In the genomic region with DNA sequence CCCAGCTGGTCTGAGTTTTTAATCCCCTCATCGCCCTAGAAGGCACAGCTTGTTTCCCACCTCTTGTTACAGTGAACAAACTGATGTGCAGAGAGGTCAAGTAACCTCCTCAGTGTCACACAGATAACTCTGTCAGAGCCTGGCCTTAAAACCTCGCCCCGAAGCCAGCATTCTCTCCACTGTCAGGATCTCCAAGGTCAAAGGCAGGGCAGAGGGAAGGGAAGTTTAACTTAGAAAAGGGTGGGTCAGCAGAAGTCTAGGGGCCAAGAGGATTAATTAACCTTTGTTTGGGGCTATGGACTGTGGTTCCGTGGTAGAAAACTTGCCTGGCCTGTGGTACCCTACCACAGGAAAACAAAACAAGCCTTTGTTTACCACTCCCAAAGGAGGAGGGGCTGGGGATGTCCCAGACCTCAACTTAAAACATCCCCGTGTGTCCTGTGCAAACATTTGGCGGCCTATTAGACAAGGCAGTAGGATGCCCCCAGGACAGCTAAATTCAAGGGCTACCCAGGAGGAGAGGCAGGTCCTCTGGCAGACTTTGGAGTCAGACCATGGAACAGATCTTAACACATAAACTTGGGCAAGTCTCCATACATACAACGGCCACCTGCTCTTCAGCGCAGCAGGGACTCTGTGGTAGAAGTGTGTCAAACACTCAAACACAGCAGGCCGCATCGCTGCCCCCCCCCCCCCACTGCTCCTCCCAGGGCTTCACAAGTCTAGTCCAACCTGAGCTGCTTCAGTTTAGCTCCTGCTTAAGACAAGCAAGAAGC, we compare ENCODE assay signal across 10 mouse cellular contexts. TPM values are rescaled to one million over a fixed set of nuclear protein-coding genes. Genes with fewer than 3 reads are reported as not detected.
DNase-seq lines count a peak whose midpoint lies in the region; ATAC-seq lines count a peak whose summit lies in the region.
"Had no signal": no experiment of that assay in that cellular context is flagged by ENCODE, and none has a peak within 500 bp of the region (broad histone marks: within the 10 kb centered on the region; RNA-seq: fewer than 3 reads in every experiment).

No protein-coding gene starts in this region.

- no peak overlapping the region for H3K4me2 ChIP-seq in heart, embryonic 12.5 days
- H3K4me2 ChIP-seq: heart, embryonic 15.5 days had no signal

- H3K4me1 ChIP-seq in heart, embryonic 12.5 days (replicated peaks) = peaks cover 54% of the 10 kb centered on the region
- H3K4me1 ChIP-seq in limb, embryonic 10.5 days = peaks cover 62% of the 10 kb centered on the region

- intact Hi-C loops in heart, postnatal 25 days (cut with DNase I) = no loop called here
- intact Hi-C loops in gastrocnemius, postnatal 36 days (cut with DNase I) = no loop called here

- H3K27me3 ChIP-seq in heart, embryonic 12.5 days (replicated peaks) = no peaks in the 10 kb centered on the region
- H3K27me3 ChIP-seq in limb, embryonic 10.5 days (ENCODE audit: low read depth, poor library complexity, severe bottlenecking) = no peaks in the 10 kb centered on the region
- H3K27me3 ChIP-seq: heart, embryonic 15.5 days had no signal

- no peak for ATAC-seq in heart, embryonic 12.5 days (ENCODE audit: insufficient number of reproducible peaks, low FRiP score)
- ATAC-seq in monocyte, adult 5-6 weeks (replicated peaks; ENCODE audit: insufficient number of reproducible peaks, low FRiP score, low TSS enrichment, poor library complexity, severe bottlenecking) = no peak

- no peak for DNase-seq in heart, postnatal 25 days (ENCODE audit: low spot score)
- peak; percentile 56 for DNase-seq in 416B (ENCODE audit: low read depth)
- peak; percentile 90 for DNase-seq in ZHBTc4 (ENCODE audit: low read depth, low spot score)
- DNase-seq in limb, embryonic 10.5 days (ENCODE audit: low spot score) = no peak
- no peak for DNase-seq in gastrocnemius, postnatal 36 days
- no peak for DNase-seq in urinary bladder, adult 18-20 months (ENCODE audit: low spot score in 2 of 2)
- DNase-seq: cerebellum, adult 11 months had no signal

- WGBS in heart, embryonic 12.5 days = 40% methylated on average over 10 of the region's 10 CpGs
- WGBS in limb, embryonic 10.5 days = 48% methylated on average over 10 of the region's 10 CpGs

- H3K9ac ChIP-seq in heart, embryonic 12.5 days = no peak overlapping the region
- H3K9ac ChIP-seq: heart, embryonic 15.5 days had no signal

- H3K27ac ChIP-seq in heart, embryonic 12.5 days (ENCODE audit: poor library complexity, severe bottlenecking) = peak overlapping the region; percentile 10; the same call in 1 of the 2 replicates
- no peak overlapping the region for H3K27ac ChIP-seq in limb, embryonic 10.5 days
- H3K27ac ChIP-seq: heart, embryonic 15.5 days had no signal

- no peak overlapping the region for H3K4me3 ChIP-seq in heart, embryonic 12.5 days
- 0 out of 2 replicates have a peak overlapping the region, but pooled peaks have one; percentile 4 for H3K4me3 ChIP-seq in limb, embryonic 10.5 days
- H3K4me3 ChIP-seq: heart, embryonic 15.5 days had no signal

- H3K36me3 ChIP-seq in heart, embryonic 12.5 days = peaks cover 19% of the 10 kb centered on the region
- peaks cover 20% of the 10 kb centered on the region for H3K36me3 ChIP-seq in limb, embryonic 10.5 days

- no peaks in the 10 kb centered on the region for H3K9me3 ChIP-seq in heart, embryonic 12.5 days (replicated peaks)
- H3K9me3 ChIP-seq in limb, embryonic 10.5 days (replicated peaks) = no peaks in the 10 kb centered on the region
- H3K9me3 ChIP-seq: heart, embryonic 15.5 days had no signal

RNA-seq across cellular contexts. Expression of gene Agtrap, which starts 2.5 kb away (rescaled TPM):
- 18.9 and 19.8 TPM in 2 replicates for polyA plus RNA-seq in heart, embryonic 12.5 days (2016; fragmentation: Nextera tagmentation; extraction: Ambion mirVana)
- total RNA-seq in heart, postnatal 25 days (2021) = 10 to 100 TPM; 43.0 to 43.5 TPM
- polyA plus RNA-seq in limb, embryonic 10.5 days (2016; fragmentation: Nextera tagmentation; extraction: Ambion mirVana) = 13.1 and 14.1 TPM in 2 replicates
- total RNA-seq in monocyte, adult 5-6 weeks (2017) = 24.7 to 50.7 TPM (median 27.8 TPM) in 3 replicates
- 10 to 100 TPM in 1 of 2 experiments, 1 to 10 TPM in 1; 9.8 to 11.4 TPM for total RNA-seq in gastrocnemius, postnatal 36 days (2021)

RNA-seq across cellular contexts. Expression of gene Mad2l2, which starts 44.9 kb away (rescaled TPM):
- 36.6 and 39.3 TPM in 2 replicates for polyA plus RNA-seq in heart, embryonic 12.5 days (2016; fragmentation: Nextera tagmentation; extraction: Ambion mirVana)
- 10 to 100 TPM; 11.9 to 12.8 TPM for total RNA-seq in heart, postnatal 25 days (2021)
- polyA plus RNA-seq in limb, embryonic 10.5 days (2016; fragmentation: Nextera tagmentation; extraction: Ambion mirVana) = 71.7 and 93.8 TPM in 2 replicates
- total RNA-seq in monocyte, adult 5-6 weeks (2017) = 1.5 to 7.6 TPM (median 6.4 TPM) in 3 replicates
- 10 to 100 TPM; 10.9 to 12.6 TPM for total RNA-seq in gastrocnemius, postnatal 36 days (2021)

RNA-seq across cellular contexts. Expression of gene Draxin, which starts 45.2 kb away (rescaled TPM):
- polyA plus RNA-seq in heart, embryonic 12.5 days (2016; fragmentation: Nextera tagmentation; extraction: Ambion mirVana) = 0.05 and 0.08 TPM in 2 replicates
- total RNA-seq in heart, postnatal 25 days (2021) = under 1 TPM; 0.05 to 0.11 TPM
- 0.78 and 1.3 TPM in 2 replicates for polyA plus RNA-seq in limb, embryonic 10.5 days (2016; fragmentation: Nextera tagmentation; extraction: Ambion mirVana)
- 0.29 to 3.1 TPM in 2 of 3 replicates, not detected in the other for total RNA-seq in monocyte, adult 5-6 weeks (2017)
- total RNA-seq in gastrocnemius, postnatal 36 days (2021) = under 1 TPM in 1 of 2 experiments, not detected in 1; 0.10 TPM
- polyA plus RNA-seq: heart, embryonic 15.5 days had no signal

RNA-seq across cellular contexts. Expression of gene Mthfr, which starts 46.4 kb away (rescaled TPM):
- 15.5 and 17.0 TPM in 2 replicates for polyA plus RNA-seq in heart, embryonic 12.5 days (2016; fragmentation: Nextera tagmentation; extraction: Ambion mirVana)
- total RNA-seq in heart, postnatal 25 days (2021) = 10 to 100 TPM in 1 of 2 experiments, 1 to 10 TPM in 1; 9.7 to 11.3 TPM
- 23.3 and 25.8 TPM in 2 replicates for polyA plus RNA-seq in limb, embryonic 10.5 days (2016; fragmentation: Nextera tagmentation; extraction: Ambion mirVana)
- 6.4 to 14.7 TPM (median 8.7 TPM) in 3 replicates for total RNA-seq in monocyte, adult 5-6 weeks (2017)
- total RNA-seq in gastrocnemius, postnatal 36 days (2021) = 1 to 10 TPM; 5.6 to 9.6 TPM

RNA-seq across cellular contexts. Expression of gene Clcn6, which starts 46.7 kb away (rescaled TPM):
- 7.8 and 9.3 TPM in 2 replicates for polyA plus RNA-seq in heart, embryonic 12.5 days (2016; fragmentation: Nextera tagmentation; extraction: Ambion mirVana)
- 1 to 10 TPM; 8.6 to 8.7 TPM for total RNA-seq in heart, postnatal 25 days (2021)
- polyA plus RNA-seq in limb, embryonic 10.5 days (2016; fragmentation: Nextera tagmentation; extraction: Ambion mirVana) = 6.3 and 9.1 TPM in 2 replicates
- 6.5 to 18.0 TPM (median 6.7 TPM) in 3 replicates for total RNA-seq in monocyte, adult 5-6 weeks (2017)
- 1 to 10 TPM; 3.9 to 4.6 TPM for total RNA-seq in gastrocnemius, postnatal 36 days (2021)

Comparison
In these comparisons a context has a peak if more than half of its experiments do, and no peak if none do; other contexts are left out.
1. DNase-seq: peak in 416B (single experiment) and ZHBTc4 (single experiment); none in heart, postnatal 25 days (single experiment), limb, embryonic 10.5 days (single experiment), gastrocnemius, postnatal 36 days (0 of 2) and urinary bladder, adult 18-20 months (0 of 2).